In genomic region chr1:30741955-30742354, GRCm38 (mm10) we compare ENCODE assay signal across 31 mouse cellular contexts.
"Had no signal": no experiment of that assay in that cellular context is flagged by ENCODE, and none has a peak within 500 bp of the region (broad histone marks: within the 10 kb centered on the region; RNA-seq: fewer than 3 reads in every experiment).

No protein-coding gene starts in this region.

- H3K4me1 ChIP-seq: limb, embryonic 10.5 days; limb, embryonic 12.5 days; limb, embryonic 13.5 days; limb, embryonic 15.5 days; liver, embryonic 12.5 days; liver, embryonic 13.5 days; liver, embryonic 15.5 days; lung, embryonic 15.5 days; megakaryocyte, embryonic 14.5 days; midbrain, embryonic 10.5 days; midbrain, embryonic 12.5 days; midbrain, embryonic 15.5 days; neural tube, embryonic 12.5 days had no signal

- DNase-seq: left cerebral cortex, postnatal 4 days; liver; liver, embryonic 13.5 days; liver, postnatal 0 days; lung, adult 18-20 months; lung, adult 2 months; lung, embryonic 14.5 days; lung, postnatal 10 days; lung, postnatal 14 days; lung, postnatal 36 days; lung, postnatal 4 days; midbrain, embryonic 14.5 days had no signal

- H3K4me3 ChIP-seq: left cerebral cortex, adult 2 months; limb, embryonic 10.5 days; limb, embryonic 12.5 days; limb, embryonic 13.5 days; limb, embryonic 15.5 days; liver, embryonic 12.5 days; liver, embryonic 13.5 days; liver, embryonic 15.5 days; lung, embryonic 15.5 days; megakaryocyte, embryonic 14.5 days; midbrain, embryonic 10.5 days; midbrain, embryonic 12.5 days; midbrain, embryonic 15.5 days; myocyte; neural tube, embryonic 12.5 days had no signal

- H3K4me2 ChIP-seq: limb, embryonic 12.5 days; limb, embryonic 13.5 days; limb, embryonic 15.5 days; liver, embryonic 11.5 days; liver, embryonic 12.5 days; liver, embryonic 13.5 days; liver, embryonic 15.5 days; lung, embryonic 14.5 days; lung, embryonic 15.5 days; midbrain, embryonic 12.5 days; midbrain, embryonic 15.5 days; neural tube, embryonic 12.5 days had no signal

- H3K27me3 ChIP-seq: limb, embryonic 12.5 days; limb, embryonic 13.5 days; limb, embryonic 15.5 days; liver, embryonic 12.5 days; liver, embryonic 13.5 days; liver, embryonic 15.5 days; lung, embryonic 15.5 days; megakaryocyte, embryonic 14.5 days; midbrain, embryonic 12.5 days; midbrain, embryonic 15.5 days; neural tube, embryonic 12.5 days had no signal

- H3K27ac ChIP-seq: left cerebral cortex, adult 2 months; limb, embryonic 10.5 days; limb, embryonic 12.5 days; limb, embryonic 13.5 days; limb, embryonic 15.5 days; liver, embryonic 12.5 days; liver, embryonic 13.5 days; liver, embryonic 14.5 days; liver, embryonic 15.5 days; lung, embryonic 15.5 days; macrophage; midbrain, embryonic 10.5 days; midbrain, embryonic 12.5 days; midbrain, embryonic 15.5 days; neural tube, embryonic 12.5 days had no signal

- H3K9ac ChIP-seq: limb, embryonic 12.5 days; limb, embryonic 13.5 days; limb, embryonic 15.5 days; liver, embryonic 12.5 days; liver, embryonic 13.5 days; liver, embryonic 14.5 days; liver, embryonic 15.5 days; liver, postnatal 0 days; lung, embryonic 14.5 days; lung, embryonic 15.5 days; midbrain, embryonic 12.5 days; midbrain, embryonic 15.5 days; neural tube, embryonic 12.5 days had no signal

- H3K36me3 ChIP-seq: limb, embryonic 10.5 days; limb, embryonic 12.5 days; limb, embryonic 13.5 days; limb, embryonic 15.5 days; liver, embryonic 12.5 days; liver, embryonic 13.5 days; liver, embryonic 15.5 days; lung, embryonic 15.5 days; midbrain, embryonic 10.5 days; midbrain, embryonic 12.5 days; midbrain, embryonic 15.5 days; neural tube, embryonic 12.5 days had no signal

- ATAC-seq: liver, embryonic 12.5 days; liver, postnatal 0 days; lung, postnatal 0 days; midbrain, embryonic 15.5 days; midbrain, embryonic 16.5 days had no signal

- H3K9me3 ChIP-seq: limb, embryonic 10.5 days; limb, embryonic 12.5 days; limb, embryonic 13.5 days; limb, embryonic 15.5 days; liver, embryonic 12.5 days; liver, embryonic 15.5 days; lung, embryonic 15.5 days; megakaryocyte, embryonic 14.5 days; midbrain, embryonic 12.5 days; midbrain, embryonic 15.5 days; neural tube, embryonic 12.5 days had no signal
